ENCODE assay signal across 22 mouse cellular contexts in the genomic region with DNA sequence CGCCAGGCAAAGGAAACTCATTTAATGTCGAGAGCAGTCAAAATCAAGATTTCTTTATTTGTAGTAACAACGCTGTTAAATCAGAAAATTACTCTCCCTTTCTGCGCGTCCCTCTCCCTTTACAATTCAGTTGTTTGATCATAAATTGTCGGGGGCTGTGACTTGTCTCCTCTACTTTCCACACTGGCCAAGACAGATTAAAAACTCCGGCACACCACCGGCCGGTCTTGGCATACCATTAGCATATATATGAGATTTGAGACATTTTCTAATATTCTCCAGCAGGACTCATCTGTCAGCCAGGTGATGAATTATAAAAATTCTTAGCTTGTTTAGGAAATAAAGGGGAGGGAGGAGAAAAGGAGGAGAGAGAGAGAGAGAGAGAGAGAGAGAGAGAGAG.
"Had no signal": no experiment of that assay in that cellular context is flagged by ENCODE, and none has a peak within 500 bp of the region (broad histone marks: within the 10 kb centered on the region; RNA-seq: fewer than 3 reads in every experiment).

No protein-coding gene starts in this region.

- H3K36me3 ChIP-seq: heart, embryonic 10.5 days; heart, embryonic 12.5 days; kidney, embryonic 15.5 days; limb, embryonic 10.5 days; limb, embryonic 12.5 days had no signal

- H3K9me3 ChIP-seq: heart, embryonic 10.5 days; heart, embryonic 12.5 days; kidney, embryonic 15.5 days; limb, embryonic 10.5 days; limb, embryonic 12.5 days had no signal

- H3K27me3 ChIP-seq: limb, embryonic 12.5 days had no signal

- H3K4me3 ChIP-seq: heart, embryonic 10.5 days; heart, embryonic 12.5 days; kidney, embryonic 15.5 days; layer of hippocampus, adult 2 months; left cerebral cortex, adult 2 months; limb, embryonic 10.5 days; limb, embryonic 12.5 days had no signal

- DNase-seq: gastrocnemius, postnatal 14 days; gastrocnemius, postnatal 36 days; heart, adult 18-20 months; heart, postnatal 10 days; kidney, adult 11 months; kidney, adult 2 months; kidney, adult 9 months; kidney, postnatal 25 days; kidney, postnatal 4 days; liver had no signal

- H3K9ac ChIP-seq: heart, embryonic 12.5 days; hindbrain, embryonic 14.5 days; kidney, embryonic 15.5 days; limb, embryonic 12.5 days had no signal

- H3K4me2 ChIP-seq: heart, embryonic 12.5 days; hindbrain, embryonic 14.5 days; kidney, embryonic 15.5 days; limb, embryonic 12.5 days; liver, embryonic 11.5 days had no signal

- H3K4me1 ChIP-seq: heart, embryonic 10.5 days; heart, embryonic 12.5 days; kidney, embryonic 15.5 days; limb, embryonic 10.5 days; limb, embryonic 12.5 days had no signal

- ATAC-seq: hindbrain, embryonic 16.5 days; intestine, embryonic 16.5 days had no signal

- H3K27ac ChIP-seq: heart, embryonic 10.5 days; hindbrain, embryonic 14.5 days; kidney, embryonic 15.5 days; kidney, postnatal 0 days; layer of hippocampus, adult 2 months; left cerebral cortex, adult 2 months; limb, embryonic 10.5 days; limb, embryonic 12.5 days had no signal
